Mouse (Mus musculus): ENCODE measurements around the gene Lcn2. TPM values are rescaled to one million over a fixed set of nuclear protein-coding genes. Genes with fewer than 3 reads are reported as not detected.
"Not testable (repeated sequence)": the region's sequence is repeated elsewhere in the genome, so short reads cannot be mapped to it uniquely, and the experiment has no call there.

Gene Lcn2
- total RNA-seq, 2 experiments from 2014 or later, result 2.6 to 3.4 TPM

- no peak overlapping the region for H3K4me3 ChIP-seq
- TF ChIP-seq CTCF (IDR thresholded peaks at IDR 0.05), result no peak
- intact Hi-C loops (cut with DNase I), result no loop called here
- DNase-seq, result no peak
- H3K27ac ChIP-seq, result no peak overlapping the region; the same call in 1 of the 2 replicates
These were observed 8.0 kb downstream of the Lcn2 start for GRCm38 (mm10) chr2:32380001-32380500.

DNA sequence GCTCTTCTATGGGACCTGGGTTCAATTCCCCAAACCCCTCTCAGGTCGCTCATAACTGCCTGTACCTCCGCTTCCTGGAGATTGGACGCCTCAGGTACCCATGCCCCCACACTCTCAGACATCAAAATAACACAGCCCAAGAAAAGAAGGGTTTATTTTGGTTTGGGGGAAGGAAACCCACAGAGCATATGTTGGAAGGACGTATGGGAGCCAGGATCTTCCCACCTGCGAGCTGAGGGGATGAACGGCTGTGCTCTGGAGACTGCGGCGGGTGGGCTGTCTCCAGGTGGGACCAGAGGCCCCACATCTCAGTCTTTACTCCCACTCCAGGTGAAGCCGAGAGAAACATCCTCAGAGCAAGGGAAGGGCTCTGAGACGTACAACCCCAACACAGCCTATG lies 11.1 kb downstream of the Lcn2 start:
- Histone ChIP-seq H3K4me3 (no peak overlapping the region), H3K27ac (no peak overlapping the region)
- no peak for DNase-seq
- TF ChIP-seq CTCF (IDR thresholded peaks at IDR 0.05), result no peak
- intact Hi-C loops (cut with DNase I), result no loop called here

DNA sequence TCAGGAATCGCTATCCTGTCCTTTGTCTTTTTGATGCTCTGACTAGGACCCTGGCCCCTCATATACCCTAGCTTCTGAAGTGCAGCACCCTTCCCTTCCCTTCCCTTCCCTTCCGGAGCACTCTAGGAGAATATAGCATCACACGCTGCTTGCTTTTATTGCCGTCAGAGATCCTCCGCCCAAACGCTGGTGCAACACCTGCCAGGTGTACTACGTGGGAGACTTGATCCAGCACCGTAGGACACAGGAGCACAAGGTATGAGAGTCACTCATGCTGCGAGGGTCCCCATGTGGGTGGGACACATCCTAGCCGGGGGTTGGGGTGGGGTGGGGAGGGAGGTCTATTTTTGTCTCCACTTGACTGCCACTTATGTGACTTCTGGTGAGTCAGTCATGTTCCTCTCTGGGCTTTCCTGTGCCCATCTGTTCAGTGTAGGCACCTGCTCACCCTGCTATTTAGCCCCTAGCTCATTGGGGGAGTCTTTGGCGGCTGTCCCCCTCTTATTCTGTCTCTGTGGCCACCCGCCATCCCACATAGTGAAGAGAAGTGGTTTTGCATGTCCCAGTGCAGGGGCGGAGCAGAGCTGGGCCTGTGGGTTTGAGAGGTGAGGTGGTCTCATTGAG lies 12.6 kb downstream of the Lcn2 start:
- TF ChIP-seq CTCF (IDR thresholded peaks at IDR 0.05), result no peak

DNA sequence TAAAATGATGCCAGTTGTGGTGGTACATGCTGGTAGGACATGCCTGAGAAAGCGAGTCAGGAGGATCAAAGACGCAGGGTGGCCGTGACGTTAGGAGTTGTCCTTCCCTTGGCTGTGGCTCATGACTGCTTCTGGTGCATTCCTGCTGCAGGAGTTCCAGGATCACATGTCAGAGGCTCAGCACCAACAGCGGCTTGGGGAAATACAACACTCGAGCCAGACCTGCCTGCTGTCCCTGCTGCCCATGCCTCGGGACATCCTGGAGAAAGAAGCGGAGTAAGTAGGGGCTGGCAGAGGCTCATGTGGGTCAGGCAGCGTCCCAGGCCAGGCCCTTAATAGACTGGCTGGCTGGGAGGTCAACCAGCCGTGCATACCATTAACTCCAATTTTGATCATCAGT lies 13.9 kb downstream of the Lcn2 start:
- Histone ChIP-seq H3K27ac (peak overlapping the region; percentile 88), H3K4me3 (no peak overlapping the region)
- peak; percentile 87 for DNase-seq
- no peak for TF ChIP-seq CTCF (IDR thresholded peaks at IDR 0.05)
- intact Hi-C loops (cut with DNase I), result no loop called here

More for the DNA sequence above, 12.6 kb downstream of the Lcn2 start:
- Histone ChIP-seq H3K27ac (no peak overlapping the region), H3K4me3 (no peak overlapping the region)
- no peak for DNase-seq
- intact Hi-C loops (cut with DNase I), result no loop called here

DNA sequence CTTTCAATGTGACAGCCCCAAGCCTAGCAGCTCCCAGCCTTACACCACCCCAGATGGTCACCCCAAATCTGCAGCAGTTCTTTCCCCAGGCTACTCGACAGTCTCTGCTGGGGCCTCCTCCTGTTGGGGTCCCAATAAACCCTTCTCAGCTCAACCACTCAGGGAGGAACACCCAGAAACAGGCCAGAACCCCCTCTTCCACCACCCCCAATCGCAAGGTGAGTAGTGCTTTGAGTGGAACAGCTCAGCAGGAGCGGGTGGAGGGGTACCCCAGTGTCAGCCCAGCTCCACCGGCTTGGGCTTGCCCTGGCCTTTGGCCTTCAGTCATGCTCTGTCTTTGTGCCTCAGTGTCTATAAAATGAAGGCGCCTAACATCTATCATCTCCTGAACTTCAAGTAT lies 20.7 kb downstream of the Lcn2 start:
- no peak for TF ChIP-seq CTCF (IDR thresholded peaks at IDR 0.05)
- DNase-seq, result no peak
- intact Hi-C loops (cut with DNase I), result no loop called here
- H3K4me3 ChIP-seq, result no peak overlapping the region
- H3K27ac ChIP-seq, result no peak overlapping the region

DNA sequence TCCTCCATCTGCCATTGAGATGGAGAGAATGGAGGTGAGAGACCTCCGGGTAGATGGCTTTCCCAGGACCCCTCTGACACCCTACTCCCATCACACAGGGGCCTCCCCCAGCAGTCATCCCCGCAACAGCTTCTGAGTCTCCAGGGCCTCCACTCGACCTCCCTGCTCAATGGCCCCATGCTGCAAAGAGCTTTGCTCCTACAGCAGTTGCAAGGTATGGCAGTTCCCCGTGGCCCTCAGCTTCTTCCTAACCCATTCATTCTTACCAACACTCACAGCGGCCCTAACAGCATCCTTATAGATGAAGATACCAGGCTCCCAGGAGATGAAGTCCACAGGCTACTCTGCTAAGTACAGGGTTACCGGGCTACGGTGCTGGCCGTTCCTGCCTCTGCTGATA lies 23.9 kb downstream of the Lcn2 start:
- intact Hi-C loops (cut with DNase I), result no loop called here
- no peak for TF ChIP-seq CTCF (IDR thresholded peaks at IDR 0.05)
- H3K27ac ChIP-seq, result peak overlapping the region; percentile 95
- peak overlapping the region; percentile 93 for H3K4me3 ChIP-seq
- no peak for DNase-seq

DNA sequence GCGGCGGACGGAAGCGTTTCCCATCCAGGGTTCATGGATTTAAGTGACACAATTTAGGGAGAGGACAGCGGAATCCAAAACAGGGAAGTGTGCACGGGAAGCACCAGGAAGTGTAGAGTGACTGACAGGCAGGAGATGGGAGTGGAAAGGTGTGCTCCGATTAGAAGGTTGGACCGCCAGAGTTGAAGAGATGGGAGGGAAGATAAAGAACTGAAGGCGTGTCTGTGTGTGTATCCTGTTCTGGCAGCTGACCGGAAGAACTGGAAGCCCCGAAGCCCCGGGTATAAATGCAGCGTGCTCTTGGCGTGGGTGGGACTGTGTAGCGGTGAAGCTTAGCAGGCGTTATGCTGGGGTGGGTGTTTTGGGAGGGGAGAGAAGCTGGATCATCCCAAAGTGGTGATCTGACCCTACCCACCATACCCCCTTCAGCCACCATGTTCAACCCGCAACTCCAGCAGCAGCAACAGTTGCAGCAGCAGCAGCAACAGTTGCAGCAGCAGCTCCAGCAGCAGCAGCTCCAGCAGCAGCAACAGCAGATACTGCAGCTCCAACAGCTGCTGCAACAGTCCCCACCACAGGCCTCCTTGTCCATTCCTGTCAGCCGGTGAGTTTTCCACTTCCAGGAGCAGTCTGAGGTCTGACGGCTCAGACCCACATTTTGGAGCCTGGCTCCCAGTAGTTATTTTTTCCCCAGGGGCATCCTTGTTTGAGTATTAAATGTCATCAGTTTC lies 24.5 kb downstream of the Lcn2 start:
- DNase-seq, result peak; percentile 40
- H3K27ac ChIP-seq, result peak overlapping the region; percentile 95
- H3K4me3 ChIP-seq, result peak overlapping the region; percentile 93
- intact Hi-C loops (cut with DNase I), result no loop called here
- TF ChIP-seq CTCF (IDR thresholded peaks at IDR 0.05), result no peak

DNA sequence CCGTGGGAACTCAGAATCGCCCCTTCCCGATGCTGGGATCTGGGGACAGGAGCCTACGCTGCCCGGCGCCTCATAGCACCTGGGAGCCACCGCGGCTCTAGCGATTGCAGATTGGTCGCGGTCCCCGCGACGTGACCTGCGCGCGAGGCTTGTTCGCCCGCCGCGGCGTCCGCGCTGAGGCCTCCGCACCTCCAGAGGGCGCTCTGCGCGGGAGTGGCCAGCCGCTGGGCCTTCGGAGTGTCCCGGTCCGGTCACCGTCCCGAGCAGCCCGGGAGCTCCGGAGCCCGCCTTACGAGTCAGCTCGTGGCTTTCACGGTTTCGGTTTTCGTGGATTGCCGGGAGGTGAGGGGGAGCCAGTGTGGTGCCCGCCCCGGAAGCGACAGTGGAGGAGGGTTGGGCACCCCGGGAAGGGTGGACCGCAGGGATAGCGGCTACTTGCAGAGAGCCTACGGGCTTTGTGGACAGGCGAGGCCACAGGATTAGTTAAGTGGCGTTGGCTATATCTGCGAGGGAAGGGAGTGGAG lies 25.2 kb downstream of the Lcn2 start:
- peak; percentile 99; the same call in 1 of the 2 replicates for TF ChIP-seq CTCF (IDR thresholded peaks at IDR 0.05)
- peak overlapping the region; percentile 93 for H3K4me3 ChIP-seq
- peak; percentile 97 for DNase-seq
- intact Hi-C loops (cut with DNase I), result no loop called here
- H3K27ac ChIP-seq, result peak overlapping the region; percentile 95

DNA sequence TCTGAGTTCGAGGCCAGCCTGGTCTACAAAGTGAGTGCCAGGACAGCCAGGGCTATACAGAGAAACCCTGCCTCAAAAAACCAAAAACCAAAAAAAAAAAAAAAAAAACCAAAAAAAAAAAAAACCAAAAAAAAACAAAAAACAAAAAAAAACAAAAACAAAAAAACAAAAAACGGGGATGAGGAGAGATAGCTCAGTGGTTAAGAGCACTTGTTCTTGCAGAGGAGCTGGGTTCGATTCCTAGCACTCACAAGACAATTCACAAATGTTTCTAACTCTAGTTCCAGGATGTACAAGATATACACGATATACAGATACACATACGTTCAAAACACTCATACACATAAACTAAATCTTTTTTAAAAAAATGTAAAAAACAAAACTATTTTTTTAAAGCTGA lies 25.8 kb downstream of the Lcn2 start:
- intact Hi-C loops (cut with DNase I); DNase-seq: not testable (repeated sequence)
- Histone ChIP-seq H3K27ac (peak overlapping the region; percentile 95), H3K4me3 (peak overlapping the region; percentile 93)

GRCm38 (mm10) chr2:32361437-32361836 lies 26.6 kb downstream of the Lcn2 start:
- peak; percentile 84 for DNase-seq
- intact Hi-C loops (cut with DNase I), result no loop called here
- Histone ChIP-seq H3K27ac (peak overlapping the region; percentile 93), H3K4me3 (peak overlapping the region; percentile 73)
- peak; percentile 73 for TF ChIP-seq CTCF (IDR thresholded peaks at IDR 0.05)

DNA sequence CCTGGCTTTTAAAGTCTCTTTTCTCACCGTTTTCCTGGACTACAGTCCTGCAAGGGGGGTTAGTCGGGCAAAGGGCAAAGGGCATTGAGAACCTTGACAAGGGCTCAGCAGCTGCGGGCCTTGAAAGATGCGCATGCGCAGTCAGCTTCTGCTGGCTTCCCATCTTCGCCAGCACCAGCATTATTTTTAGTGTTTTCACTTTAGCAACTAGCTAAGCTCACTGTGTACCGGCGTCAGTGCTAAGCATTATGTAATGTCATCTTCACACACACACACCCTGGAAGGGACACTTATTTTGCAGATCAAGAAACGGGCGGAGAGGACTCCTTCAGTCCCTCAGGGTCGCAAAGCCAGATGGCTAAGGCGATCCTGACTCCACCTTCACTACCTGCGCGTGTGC lies 27.3 kb downstream of the Lcn2 start:
- peak; percentile 86 for DNase-seq
- TF ChIP-seq CTCF (IDR thresholded peaks at IDR 0.05), result no peak
- intact Hi-C loops (cut with DNase I), result no loop called here
- peak overlapping the region; percentile 93 for H3K27ac ChIP-seq
- peak overlapping the region; percentile 73 for H3K4me3 ChIP-seq

GRCm38 (mm10) chr2:32358381-32358780 lies 29.7 kb downstream of the Lcn2 start:
- no peak overlapping the region for H3K27ac ChIP-seq
- no peak overlapping the region for H3K4me3 ChIP-seq
- TF ChIP-seq CTCF (IDR thresholded peaks at IDR 0.05), result no peak
- DNase-seq, result peak; percentile 17
- intact Hi-C loops (cut with DNase I), result no loop called here

DNA sequence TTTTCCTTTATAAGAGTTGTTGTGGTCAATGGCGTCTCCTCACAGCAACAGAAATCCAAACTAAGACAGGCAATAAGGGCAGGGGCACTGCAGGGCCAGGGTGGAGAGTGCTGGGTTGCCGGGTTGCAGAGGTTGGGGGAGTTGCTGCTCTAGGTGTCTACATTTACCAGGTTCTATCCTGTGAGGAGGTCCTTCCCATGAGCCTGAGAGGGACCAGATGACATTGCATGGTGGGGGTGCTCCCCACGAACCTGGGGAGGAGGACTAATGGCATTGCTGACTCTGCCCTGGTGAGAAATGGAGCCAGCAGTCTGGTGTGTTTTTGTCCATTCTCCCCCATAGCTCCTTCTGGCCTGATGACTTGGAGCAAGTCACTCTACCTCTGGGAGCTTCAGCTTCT lies 30.3 kb downstream of the Lcn2 start:
- no peak for DNase-seq
- Histone ChIP-seq H3K4me3 (no peak overlapping the region), H3K27ac (no peak overlapping the region)
- TF ChIP-seq CTCF (IDR thresholded peaks at IDR 0.05), result no peak
- intact Hi-C loops (cut with DNase I), result no loop called here

Measured in gastrocnemius, adult 2 months (tissue).